Mouse (Mus musculus): ENCODE data around the gene Dok5. TPM values are rescaled to one million over a fixed set of nuclear protein-coding genes. Genes with fewer than 3 reads are reported as not detected.

Dok5 gene
- polyA plus RNA-seq, 1 experiment from 2014 or later, result 57.8 TPM

- WGBS, result 13% methylated on average over 13 of the region's 13 CpGs
- Histone ChIP-seq H3K9me3 (replicated peaks; ENCODE audit: control insufficient read depth, low read length, poor library complexity, severe bottlenecking) (0 out of 2 replicates have a peak, but pooled peaks cover 2% of the 10 kb centered on the region), H3K27me3 (ENCODE audit: control insufficient read depth, insufficient read depth, low read depth, low read length) (no peaks in the 10 kb centered on the region), H3K4me1 (ENCODE audit: control insufficient read depth, insufficient read depth, low read length) (peaks cover 11% of the 10 kb centered on the region), H3K4me2 (ENCODE audit: low read length) (peak overlapping the region; percentile 38), H3K36me3 (ENCODE audit: control insufficient read depth, insufficient read depth, low read length) (no peaks in the 10 kb centered on the region), H3K9ac (ENCODE audit: low read depth, low read length) (no peak overlapping the region), H3K27ac (ENCODE audit: low read length) (peak overlapping the region; percentile 0; the same call in 1 of the 2 replicates), H3K4me3 (ENCODE audit: low read depth, low read length) (no peak overlapping the region)
- ATAC-seq, result 0 out of 2 replicates have a peak, but pooled peaks have one; percentile 28
These were observed 170.8 kb downstream of the Dok5 start for GRCm38 (mm10) chr2:170902204-170903028.

DNA sequence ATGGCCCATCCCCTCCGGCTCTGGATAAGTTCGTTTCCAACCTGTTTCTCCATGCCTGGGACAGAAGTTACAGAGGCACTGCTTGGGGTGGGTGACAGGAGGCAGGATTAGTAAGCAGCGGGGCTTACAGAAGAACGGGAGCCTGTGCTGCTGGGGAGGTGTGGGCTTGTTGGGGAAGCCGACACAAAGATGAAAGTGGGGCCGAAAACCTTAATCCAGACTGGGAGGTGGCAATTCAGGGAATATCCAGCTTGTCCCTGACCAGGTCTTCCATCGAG, 171.4 kb downstream of the Dok5 start:
- H3K27ac ChIP-seq (ENCODE audit: low read length), result peak overlapping the region; percentile 0; the same call in 1 of the 2 replicates
- peak overlapping the region; percentile 25; the same call in 1 of the 2 replicates for H3K4me2 ChIP-seq (ENCODE audit: low read length)
- no peak overlapping the region for H3K4me3 ChIP-seq (ENCODE audit: low read depth, low read length)
- 42% methylated on average over 7 of the region's 7 CpGs for WGBS
- no peak for ATAC-seq
- peaks cover 11% of the 10 kb centered on the region for H3K4me1 ChIP-seq (ENCODE audit: control insufficient read depth, insufficient read depth, low read length)
- no peak overlapping the region for H3K9ac ChIP-seq (ENCODE audit: low read depth, low read length)
- 0 out of 2 replicates have a peak, but pooled peaks cover 2% of the 10 kb centered on the region for H3K9me3 ChIP-seq (replicated peaks; ENCODE audit: control insufficient read depth, low read length, poor library complexity, severe bottlenecking)
- H3K36me3 ChIP-seq (ENCODE audit: control insufficient read depth, insufficient read depth, low read length), result no peaks in the 10 kb centered on the region
- no peaks in the 10 kb centered on the region for H3K27me3 ChIP-seq (ENCODE audit: control insufficient read depth, insufficient read depth, low read depth, low read length)

DNA sequence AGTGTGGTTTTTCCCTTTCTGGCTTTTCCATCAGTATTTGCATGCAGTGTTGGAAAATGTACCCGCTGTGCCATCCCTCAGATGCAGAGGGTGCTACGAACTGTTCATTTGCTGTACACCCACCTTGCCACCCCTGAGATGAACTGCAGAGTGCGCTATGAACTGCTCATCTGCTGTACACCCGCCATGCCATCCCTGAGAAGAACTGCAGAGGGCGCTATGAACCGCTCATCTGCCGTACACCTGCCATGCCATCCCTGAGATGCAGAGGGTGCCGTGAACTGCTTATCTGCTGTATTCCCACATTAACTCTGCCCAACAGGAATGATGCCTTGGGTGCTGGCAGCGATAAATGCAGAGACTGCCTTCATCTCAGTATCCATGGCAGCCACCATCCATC, 171.8 kb downstream of the Dok5 start:
- no peak for ATAC-seq
- WGBS, result 99% methylated on average over 9 of the region's 9 CpGs

GRCm38 (mm10) chr2:170912589-170913223, 181.1 kb downstream of the Dok5 start:
- Histone ChIP-seq H3K4me3 (ENCODE audit: low read depth, low read length) (no peak overlapping the region), H3K36me3 (ENCODE audit: control insufficient read depth, insufficient read depth, low read length) (no peaks in the 10 kb centered on the region), H3K27ac (ENCODE audit: low read length) (peak overlapping the region; percentile 41; the same call in 1 of the 2 replicates), H3K4me1 (ENCODE audit: control insufficient read depth, insufficient read depth, low read length) (peaks cover 6% of the 10 kb centered on the region; the same call in 1 of the 2 replicates), H3K9ac (ENCODE audit: low read depth, low read length) (no peak overlapping the region), H3K4me2 (ENCODE audit: low read length) (no peak overlapping the region), H3K9me3 (replicated peaks; ENCODE audit: control insufficient read depth, low read length, poor library complexity, severe bottlenecking) (no peaks in the 10 kb centered on the region), H3K27me3 (ENCODE audit: control insufficient read depth, insufficient read depth, low read depth, low read length) (no peaks in the 10 kb centered on the region)
- WGBS, result 41% methylated on average over 13 of the region's 13 CpGs
- no peak; the same call in 1 of the 2 replicates for ATAC-seq

More for the DNA sequence above, 171.8 kb downstream of the Dok5 start:
- H3K27me3 ChIP-seq (ENCODE audit: control insufficient read depth, insufficient read depth, low read depth, low read length), result no peaks in the 10 kb centered on the region
- no peak overlapping the region for H3K27ac ChIP-seq (ENCODE audit: low read length)
- H3K4me3 ChIP-seq (ENCODE audit: low read depth, low read length), result no peak overlapping the region
- no peak overlapping the region for H3K9ac ChIP-seq (ENCODE audit: low read depth, low read length)
- H3K36me3 ChIP-seq (ENCODE audit: control insufficient read depth, insufficient read depth, low read length), result no peaks in the 10 kb centered on the region
- H3K4me1 ChIP-seq (ENCODE audit: control insufficient read depth, insufficient read depth, low read length), result peaks cover 11% of the 10 kb centered on the region
- no peak overlapping the region for H3K4me2 ChIP-seq (ENCODE audit: low read length)
- 0 out of 2 replicates have a peak, but pooled peaks cover 2% of the 10 kb centered on the region for H3K9me3 ChIP-seq (replicated peaks; ENCODE audit: control insufficient read depth, low read length, poor library complexity, severe bottlenecking)

GRCm38 (mm10) chr2:170913863-170914262, 182.3 kb downstream of the Dok5 start:
- peaks cover 6% of the 10 kb centered on the region; the same call in 1 of the 2 replicates for H3K4me1 ChIP-seq (ENCODE audit: control insufficient read depth, insufficient read depth, low read length)
- WGBS, result 45% methylated on average over 11 of the region's 11 CpGs
- no peak overlapping the region for H3K4me3 ChIP-seq (ENCODE audit: low read depth, low read length)
- peak; percentile 36; the same call in 1 of the 2 replicates for ATAC-seq
- H3K27me3 ChIP-seq (ENCODE audit: control insufficient read depth, insufficient read depth, low read depth, low read length), result no peaks in the 10 kb centered on the region
- H3K4me2 ChIP-seq (ENCODE audit: low read length), result no peak overlapping the region
- no peaks in the 10 kb centered on the region for H3K9me3 ChIP-seq (replicated peaks; ENCODE audit: control insufficient read depth, low read length, poor library complexity, severe bottlenecking)
- H3K27ac ChIP-seq (ENCODE audit: low read length), result 0 out of 2 replicates have a peak overlapping the region, but pooled peaks have one; percentile 38
- peak overlapping the region; percentile 38; the same call in 1 of the 2 replicates for H3K9ac ChIP-seq (ENCODE audit: low read depth, low read length)
- no peaks in the 10 kb centered on the region for H3K36me3 ChIP-seq (ENCODE audit: control insufficient read depth, insufficient read depth, low read length)

- H3K27ac ChIP-seq (ENCODE audit: low read length), result no peak overlapping the region
- H3K9ac ChIP-seq (ENCODE audit: low read depth, low read length), result no peak overlapping the region
- no peaks in the 10 kb centered on the region for H3K36me3 ChIP-seq (ENCODE audit: control insufficient read depth, insufficient read depth, low read length)
- 89% methylated on average over 8 of the region's 8 CpGs for WGBS
- ATAC-seq, result no peak
- peaks cover 6% of the 10 kb centered on the region; the same call in 1 of the 2 replicates for H3K4me1 ChIP-seq (ENCODE audit: control insufficient read depth, insufficient read depth, low read length)
- H3K4me3 ChIP-seq (ENCODE audit: low read depth, low read length), result no peak overlapping the region
- H3K4me2 ChIP-seq (ENCODE audit: low read length), result no peak overlapping the region
- no peaks in the 10 kb centered on the region for H3K27me3 ChIP-seq (ENCODE audit: control insufficient read depth, insufficient read depth, low read depth, low read length)
- H3K9me3 ChIP-seq (replicated peaks; ENCODE audit: control insufficient read depth, low read length, poor library complexity, severe bottlenecking), result no peaks in the 10 kb centered on the region
These were observed 184.0 kb downstream of the Dok5 start for GRCm38 (mm10) chr2:170915646-170916045.

DNA sequence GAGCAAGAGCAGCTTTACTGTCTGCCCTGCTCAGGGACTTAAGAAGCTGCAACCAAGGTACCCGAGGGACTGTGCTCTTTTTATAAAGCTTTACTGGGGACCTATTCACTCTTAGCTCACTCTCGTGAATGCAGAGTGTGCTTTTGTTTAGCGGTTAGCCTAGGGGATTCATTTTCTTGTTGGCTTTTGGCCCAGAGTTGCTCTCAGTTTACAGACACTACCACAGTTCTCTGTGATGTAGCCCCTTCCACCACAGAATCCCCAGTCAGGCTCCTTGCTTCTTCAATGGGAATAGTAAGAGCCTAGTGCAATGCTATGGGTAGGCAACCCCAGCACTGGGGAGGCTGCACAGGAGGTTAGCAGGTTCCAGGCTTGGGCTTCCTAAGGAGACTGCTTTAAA, 190.7 kb downstream of the Dok5 start:
- ATAC-seq, result peak; percentile 60
- no peak overlapping the region for H3K4me2 ChIP-seq (ENCODE audit: low read length)
- H3K9ac ChIP-seq (ENCODE audit: low read depth, low read length), result no peak overlapping the region
- H3K4me1 ChIP-seq (ENCODE audit: control insufficient read depth, insufficient read depth, low read length), result peaks cover 10% of the 10 kb centered on the region
- no peaks in the 10 kb centered on the region for H3K27me3 ChIP-seq (ENCODE audit: control insufficient read depth, insufficient read depth, low read depth, low read length)
- 20% methylated on average over 3 of the region's 3 CpGs for WGBS
- H3K36me3 ChIP-seq (ENCODE audit: control insufficient read depth, insufficient read depth, low read length), result no peaks in the 10 kb centered on the region
- H3K4me3 ChIP-seq (ENCODE audit: low read depth, low read length), result no peak overlapping the region
- peak overlapping the region; percentile 26; the same call in 1 of the 2 replicates for H3K27ac ChIP-seq (ENCODE audit: low read length)
- no peaks in the 10 kb centered on the region for H3K9me3 ChIP-seq (replicated peaks; ENCODE audit: control insufficient read depth, low read length, poor library complexity, severe bottlenecking)

DNA sequence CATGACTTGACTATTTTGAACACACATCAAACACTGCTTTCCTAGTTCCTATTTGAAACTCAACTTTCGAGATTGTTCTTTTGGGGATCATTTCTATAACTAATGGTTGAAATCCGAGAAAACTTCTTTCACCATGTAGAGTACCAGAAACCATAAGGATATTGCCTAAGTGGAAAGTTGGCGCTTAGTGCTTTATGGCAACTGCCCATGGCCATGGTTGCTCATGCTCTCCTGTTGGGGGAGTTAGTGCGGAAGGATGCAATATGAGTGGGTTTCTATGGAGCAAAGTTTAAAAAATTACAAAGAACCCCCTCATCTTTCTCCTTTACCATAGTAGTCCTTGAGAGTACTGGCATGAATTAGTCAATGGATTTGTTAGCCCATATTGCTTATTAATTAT, 192.5 kb downstream of the Dok5 start:
- Histone ChIP-seq H3K27ac (ENCODE audit: low read length) (no peak overlapping the region), H3K9ac (ENCODE audit: low read depth, low read length) (no peak overlapping the region), H3K27me3 (ENCODE audit: control insufficient read depth, insufficient read depth, low read depth, low read length) (no peaks in the 10 kb centered on the region), H3K4me3 (ENCODE audit: low read depth, low read length) (no peak overlapping the region), H3K36me3 (ENCODE audit: control insufficient read depth, insufficient read depth, low read length) (no peaks in the 10 kb centered on the region), H3K4me1 (ENCODE audit: control insufficient read depth, insufficient read depth, low read length) (peaks cover 10% of the 10 kb centered on the region), H3K4me2 (ENCODE audit: low read length) (no peak overlapping the region), H3K9me3 (replicated peaks; ENCODE audit: control insufficient read depth, low read length, poor library complexity, severe bottlenecking) (no peaks in the 10 kb centered on the region)
- ATAC-seq, result no peak
- 95% methylated on average over 4 of the region's 4 CpGs for WGBS

DNA sequence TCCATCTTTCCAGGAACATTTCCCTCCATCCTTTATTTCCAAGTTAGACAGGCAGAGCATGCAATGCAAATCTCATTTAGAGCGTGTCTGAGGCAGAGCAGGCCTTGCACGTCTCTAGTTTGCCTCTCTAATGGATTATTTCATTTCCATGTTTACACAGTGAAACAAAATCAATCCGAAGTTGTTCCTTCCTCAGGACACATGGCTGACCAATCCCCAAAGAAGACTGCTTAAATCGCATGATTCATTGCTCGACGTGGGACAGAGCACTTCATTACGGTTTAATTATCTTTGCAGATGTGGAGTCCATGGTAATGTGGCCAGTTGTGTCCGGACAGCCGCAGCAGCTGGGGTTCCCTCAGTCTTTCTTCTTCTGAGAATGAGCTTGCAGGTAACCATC, 194.6 kb downstream of the Dok5 start:
- Histone ChIP-seq H3K4me2 (ENCODE audit: low read length) (no peak overlapping the region), H3K36me3 (ENCODE audit: control insufficient read depth, insufficient read depth, low read length) (no peaks in the 10 kb centered on the region), H3K9me3 (replicated peaks; ENCODE audit: control insufficient read depth, low read length, poor library complexity, severe bottlenecking) (no peaks in the 10 kb centered on the region), H3K27me3 (ENCODE audit: control insufficient read depth, insufficient read depth, low read depth, low read length) (no peaks in the 10 kb centered on the region), H3K27ac (ENCODE audit: low read length) (no peak overlapping the region), H3K4me3 (ENCODE audit: low read depth, low read length) (no peak overlapping the region), H3K9ac (ENCODE audit: low read depth, low read length) (no peak overlapping the region), H3K4me1 (ENCODE audit: control insufficient read depth, insufficient read depth, low read length) (peaks cover 10% of the 10 kb centered on the region)
- no peak for ATAC-seq
- 62% methylated on average over 9 of the region's 9 CpGs for WGBS

Data from midbrain, embryonic 16.5 days (tissue).